Mouse (Mus musculus) stomach, postnatal 0 days (tissue): ENCODE results near the gene 2410002F23Rik.

Experiments
- CTCF ChIP-seq: IDR thresholded peaks from 2 replicates; pipeline ENCODE4 v1.5.1; 2016; ENCODE audit warnings: antibody characterized with exemption, low read depth, mild to moderate bottlenecking, moderate library complexity
- EP300 ChIP-seq: optimal IDR thresholded peaks from 2 replicates; pipeline ENCODE3; 2016; ENCODE audit warnings: antibody characterized with exemption

GRCm38 (mm10) chr7:44277250-44277622, 30.7 kb downstream of the 2410002F23Rik start:
- TF ChIP-seq CTCF: peak; percentile 64
- TF ChIP-seq EP300: no peak
